In genomic region chr4:132823614-132824366, GRCm38 (mm10) we compare ENCODE assay signal across 8 mouse cellular contexts. TPM values are rescaled to one million over a fixed set of nuclear protein-coding genes. Genes with fewer than 3 reads are reported as not detected.
DNase-seq lines count a peak whose midpoint lies in the region; ATAC-seq lines count a peak whose summit lies in the region.

No protein-coding gene starts in this region.

- DNase-seq in forebrain, embryonic 10.5 days (ENCODE audit: extremely low spot score, low spot score), result peak; percentile 60
- DNase-seq in ZHBTc4 (ENCODE audit: low read depth, low spot score), result peak; percentile 94
- peak; percentile 45 to 58 for DNase-seq in left cerebral cortex, adult 8-10 months (ENCODE audit: low spot score in 2 of 2)
- DNase-seq in spleen, postnatal 4 days (ENCODE audit: low spot score in 2 of 2), result peak; percentile 86 to 95

- H3K4me1 ChIP-seq in forebrain, embryonic 10.5 days, result no peaks in the 10 kb centered on the region
- no peaks in the 10 kb centered on the region for H3K4me1 ChIP-seq in forebrain, embryonic 16.5 days (replicated peaks; ENCODE audit: control insufficient read depth, insufficient read depth, low read length)

- H3K27me3 ChIP-seq in forebrain, embryonic 10.5 days (ENCODE audit: poor library complexity, severe bottlenecking), result no peaks in the 10 kb centered on the region
- H3K27me3 ChIP-seq in forebrain, embryonic 16.5 days (replicated peaks; ENCODE audit: control insufficient read depth, insufficient read depth, low read length), result no peaks in the 10 kb centered on the region

- H3K4me2 ChIP-seq in forebrain, embryonic 16.5 days (ENCODE audit: low read length), result no peak overlapping the region

- H3K27ac ChIP-seq in forebrain, embryonic 10.5 days, result no peak overlapping the region
- H3K27ac ChIP-seq in forebrain, embryonic 16.5 days (ENCODE audit: low read length), result no peak overlapping the region

- peaks cover 50% of the 10 kb centered on the region for H3K36me3 ChIP-seq in forebrain, embryonic 10.5 days (replicated peaks)
- peaks cover 29% of the 10 kb centered on the region for H3K36me3 ChIP-seq in forebrain, embryonic 16.5 days (ENCODE audit: control insufficient read depth, insufficient read depth)

- WGBS in forebrain, embryonic 10.5 days, result 76% methylated on average over 8 of the region's 8 CpGs
- 74% methylated on average over 8 of the region's 8 CpGs for WGBS in forebrain, embryonic 16.5 days

- H3K4me3 ChIP-seq in forebrain, embryonic 10.5 days, result no peak overlapping the region
- H3K4me3 ChIP-seq in forebrain, embryonic 16.5 days (replicated peaks; ENCODE audit: low read length), result no peak overlapping the region

- H3K9ac ChIP-seq in forebrain, embryonic 16.5 days (replicated peaks; ENCODE audit: low read depth, low read length), result no peak overlapping the region

- no peak for ATAC-seq in forebrain, embryonic 16.5 days
- ATAC-seq in erythroblast, adult 5-6 weeks (replicated peaks; ENCODE audit: low FRiP score, poor library complexity, severe bottlenecking), result peak; percentile 89
- ATAC-seq in hematopoietic stem cell, adult 5-6 weeks (replicated peaks in 1 of 2; ENCODE audit: insufficient read depth in 1 of 2, low FRiP score in 2 of 2, low TSS enrichment in 1 of 2, low read depth in 1 of 2, poor library complexity in 2 of 2, severe bottlenecking in 2 of 2), result peak; percentile 82 to 84
- peak; percentile 82 for ATAC-seq in megakaryocyte-erythroid progenitor cell, adult 5-6 weeks (replicated peaks; ENCODE audit: low FRiP score, low TSS enrichment, poor library complexity, severe bottlenecking)

- peaks cover 23% of the 10 kb centered on the region; the same call in 1 of the 2 replicates for H3K9me3 ChIP-seq in forebrain, embryonic 10.5 days
- peaks cover 7% of the 10 kb centered on the region for H3K9me3 ChIP-seq in forebrain, embryonic 16.5 days (ENCODE audit: control insufficient read depth, low read length)

RNA-seq across cellular contexts. Expression of gene Ppp1r8, which starts 19.2 kb away (rescaled TPM):
- polyA plus RNA-seq in forebrain, embryonic 10.5 days (2016; fragmentation: Nextera tagmentation; extraction: Ambion mirVana), result 85.0 and 88.9 TPM in 2 replicates
- polyA plus RNA-seq in forebrain, embryonic 16.5 days (2015; fragmentation: Nextera tagmentation; extraction: Ambion mirVana), result 62.7 and 66.2 TPM in 2 replicates
- total RNA-seq in erythroblast, adult 5-6 weeks (2015; ENCODE audit: low replicate concordance), result 8.8 and 12.5 TPM in 2 replicates
- 12.5 and 15.1 TPM in 2 replicates for total RNA-seq in erythroblast, adult 5-6 weeks (2017; ENCODE audit: low replicate concordance)
- 48.8 and 76.4 TPM in 2 replicates for total RNA-seq in hematopoietic stem cell, adult 5-6 weeks (2017)
- 10 to 100 TPM; 37.8 to 43.7 (median 42.0) TPM for total RNA-seq in left cerebral cortex, adult 8-10 months (2022)
- 67.6 and 68.4 TPM in 2 replicates for total RNA-seq in megakaryocyte-erythroid progenitor cell, adult 5-6 weeks (2014; fragmentation: Nextera tagmentation)
- 75.2 and 88.5 TPM in 2 replicates for total RNA-seq in megakaryocyte-erythroid progenitor cell, adult 5-6 weeks (2017)

RNA-seq across cellular contexts. Expression of gene Themis2, which starts 27.6 kb away (rescaled TPM):
- polyA plus RNA-seq in forebrain, embryonic 10.5 days (2016; fragmentation: Nextera tagmentation; extraction: Ambion mirVana), result 0.89 and 0.93 TPM in 2 replicates
- 0.18 and 0.37 TPM in 2 replicates for polyA plus RNA-seq in forebrain, embryonic 16.5 days (2015; fragmentation: Nextera tagmentation; extraction: Ambion mirVana)
- 9.4 and 23.0 TPM in 2 replicates for total RNA-seq in erythroblast, adult 5-6 weeks (2015; ENCODE audit: low replicate concordance)
- 7.8 and 10.7 TPM in 2 replicates for total RNA-seq in erythroblast, adult 5-6 weeks (2017; ENCODE audit: low replicate concordance)
- total RNA-seq in hematopoietic stem cell, adult 5-6 weeks (2017), result 9.8 and 12.8 TPM in 2 replicates
- 1 to 10 TPM in 2 of 4 experiments, under 1 TPM in 2; 0.70 to 2.3 (median 1.5) TPM for total RNA-seq in left cerebral cortex, adult 8-10 months (2022)
- total RNA-seq in megakaryocyte-erythroid progenitor cell, adult 5-6 weeks (2014; fragmentation: Nextera tagmentation), result 2.0 and 3.9 TPM in 2 replicates
- total RNA-seq in megakaryocyte-erythroid progenitor cell, adult 5-6 weeks (2017), result 0.80 and 1.7 TPM in 2 replicates

RNA-seq across cellular contexts. Expression of gene Rpa2, which starts 55.7 kb away (rescaled TPM):
- 221 and 222 TPM in 2 replicates for polyA plus RNA-seq in forebrain, embryonic 10.5 days (2016; fragmentation: Nextera tagmentation; extraction: Ambion mirVana)
- polyA plus RNA-seq in forebrain, embryonic 16.5 days (2015; fragmentation: Nextera tagmentation; extraction: Ambion mirVana), result 55.8 and 61.7 TPM in 2 replicates
- total RNA-seq in erythroblast, adult 5-6 weeks (2015; ENCODE audit: low replicate concordance), result 17.3 and 20.6 TPM in 2 replicates
- total RNA-seq in erythroblast, adult 5-6 weeks (2017; ENCODE audit: low replicate concordance), result 30.3 and 36.7 TPM in 2 replicates
- total RNA-seq in hematopoietic stem cell, adult 5-6 weeks (2017), result 46.5 and 50.1 TPM in 2 replicates
- 10 to 100 TPM; 14.5 to 18.1 (median 15.5) TPM for total RNA-seq in left cerebral cortex, adult 8-10 months (2022)
- 108 and 128 TPM in 2 replicates for total RNA-seq in megakaryocyte-erythroid progenitor cell, adult 5-6 weeks (2014; fragmentation: Nextera tagmentation)
- total RNA-seq in megakaryocyte-erythroid progenitor cell, adult 5-6 weeks (2017), result 52.6 and 55.3 TPM in 2 replicates
